Mouse (Mus musculus) midbrain, postnatal 0 days (tissue): ENCODE measurements around the gene 4930595D18Rik. TPM values are rescaled to one million over a fixed set of nuclear protein-coding genes. Genes with fewer than 3 reads are reported as not detected.
A peak's percentile ranks its signal among the peaks of the same experiment; 100 is the strongest.

Experiments
- ATAC-seq: fragments of 200-750 bp; cut with Nextera tagmentation; 2 replicates; pipeline ENCODE4 v1.8.0; 2017; ENCODE audit warnings: moderate number of reproducible peaks, mild to moderate bottlenecking, moderate TSS enrichment, moderate library complexity; ENCODE audit not compliant: low FRiP score
- DNase-seq: peaks from one replicate; pipeline ENCODE4 v3.0.0-alpha.2; 2015; ENCODE audit warnings: low spot score
- H3K27ac ChIP-seq: fragments of 300-500 bp; sonication (generic); 2 replicates; pipeline ENCODE4 v1.5.1; 2014; ENCODE audit warnings: low read depth, mild to moderate bottlenecking, low read length, mixed read lengths
- H3K27me3 ChIP-seq: fragments of 300-500 bp; sonication (generic); 2 replicates; pipeline ENCODE4 v1.6.1; 2014; ENCODE audit warnings: low read length, control low read depth, mixed read lengths; ENCODE audit not compliant: insufficient read depth
- H3K36me3 ChIP-seq: fragments of 300-500 bp; sonication (generic); 2 replicates; pipeline ENCODE4 v1.6.1; 2014; ENCODE audit warnings: low read length, control low read depth, mixed read lengths; ENCODE audit not compliant: insufficient read depth
- H3K4me1 ChIP-seq: fragments of 300-500 bp; sonication (generic); 2 replicates; pipeline ENCODE4 v1.6.1; 2014; ENCODE audit warnings: mild to moderate bottlenecking, control low read depth, antibody characterized with exemption, low read length, mixed read lengths; ENCODE audit not compliant: insufficient read depth
- H3K4me2 ChIP-seq: fragments of 300-500 bp; sonication (generic); 2 replicates; pipeline ENCODE4 v1.6.1; 2014; ENCODE audit warnings: low read depth, mild to moderate bottlenecking, low read length, mixed read lengths; ENCODE audit not compliant: poor library complexity, severe bottlenecking
- H3K4me3 ChIP-seq: fragments of 300-500 bp; sonication (generic); 2 replicates; pipeline ENCODE4 v1.5.1; 2014; ENCODE audit warnings: low read depth, mild to moderate bottlenecking, low read length, moderate library complexity
- H3K9ac ChIP-seq: fragments of 300-500 bp; sonication (generic); replicated peaks from 2 replicates; pipeline ENCODE4 v1.6.1; 2014; ENCODE audit warnings: mild to moderate bottlenecking, low read length, moderate library complexity, mixed read lengths; ENCODE audit not compliant: poor library complexity, severe bottlenecking
- H3K9me3 ChIP-seq: fragments of 300-500 bp; sonication (generic); 2 replicates; pipeline ENCODE4 v1.6.1; 2016; ENCODE audit warnings: low read length, control low read depth
- CTCF ChIP-seq: IDR thresholded peaks from 2 replicates; pipeline ENCODE4 v1.5.1; 2016; ENCODE audit warnings: antibody characterized with exemption, mild to moderate bottlenecking
- WGBS: fragments of 180-500 bp; shearing (Covaris S2); extraction: QIAGEN DNeasy Blood & Tissue Kit; methylation state at CpG from one replicate; pipeline ENCODE4 v1.1.7; 2014; 5-methylcytosine and 5-hydroxymethylcytosine counted together
- polyA plus RNA-seq: library from polyadenylated mRNA; unstranded; fragments of >200 nt; fragmentation: Nextera tagmentation; extraction: Ambion mirVana; gene quantifications from 2 replicates; pipeline ENCODE4 v1.2.1, GENCODE M21; 2015
- total RNA-seq: library from RNA; depleted of rRNA; stranded (reverse); fragments of >200 nt; gene quantifications from 2 replicates; pipeline ENCODE4 v1.2.3, GENCODE M21; 2014

4930595D18Rik gene
- total and polyA plus RNA-seq, 2 experiments from 2014 or later: 0.20 TPM; not detected in 1

GRCm38 (mm10) chr12:111218867-111219266, 34.6 kb upstream of the 4930595D18Rik start:
- H3K4me1 ChIP-seq: no peaks in the 10 kb centered on the region
- H3K4me3 ChIP-seq: no peak overlapping the region
- no peak overlapping the region for H3K4me2 ChIP-seq
- no peak overlapping the region for H3K27ac ChIP-seq
- DNase-seq: no peak
- peaks cover 12% of the 10 kb centered on the region for H3K36me3 ChIP-seq
- no peaks in the 10 kb centered on the region for H3K27me3 ChIP-seq
- WGBS: 95% methylated on average over 6 of the region's 6 CpGs
- no peak for TF ChIP-seq CTCF
- H3K9ac ChIP-seq: no peak overlapping the region
- no peak for ATAC-seq
- H3K9me3 ChIP-seq: no peaks in the 10 kb centered on the region

- no peak for ATAC-seq
- DNase-seq: no peak
- Histone ChIP-seq H3K4me3 (no peak overlapping the region), H3K4me2 (no peak overlapping the region), H3K27me3 (no peaks in the 10 kb centered on the region), H3K4me1 (no peaks in the 10 kb centered on the region), H3K36me3 (no peaks in the 10 kb centered on the region), H3K9ac (no peak overlapping the region), H3K9me3 (no peaks in the 10 kb centered on the region), H3K27ac (no peak overlapping the region)
- WGBS: 66% methylated on average over 5 of the region's 5 CpGs
- no peak for TF ChIP-seq CTCF
Measured at GRCm38 (mm10) chr12:111211729-111212128, 27.4 kb upstream of the 4930595D18Rik start.

- H3K27me3 ChIP-seq: no peaks in the 10 kb centered on the region
- ATAC-seq: no peak
- no peak overlapping the region for H3K4me2 ChIP-seq
- no peak overlapping the region for H3K4me3 ChIP-seq
- no peak for TF ChIP-seq CTCF
- DNase-seq: no peak
- H3K9me3 ChIP-seq: no peaks in the 10 kb centered on the region
- no peak overlapping the region for H3K27ac ChIP-seq
- H3K36me3 ChIP-seq: no peaks in the 10 kb centered on the region
- H3K9ac ChIP-seq: no peak overlapping the region
- WGBS: 78% methylated on average over 3 of the region's 3 CpGs
- peaks cover 11% of the 10 kb centered on the region for H3K4me1 ChIP-seq
Measured at GRCm38 (mm10) chr12:111207641-111208040, 23.4 kb upstream of the 4930595D18Rik start.

- no peak overlapping the region for H3K4me3 ChIP-seq
- DNase-seq (peak; percentile 63), ATAC-seq (no peak)
- H3K27ac ChIP-seq: peak overlapping the region; percentile 48
- H3K4me2 ChIP-seq: peak overlapping the region; percentile 29
- H3K9me3 ChIP-seq: no peaks in the 10 kb centered on the region
- no peaks in the 10 kb centered on the region for H3K27me3 ChIP-seq
- WGBS: 30% methylated on average over 3 of the region's 3 CpGs
- TF ChIP-seq CTCF: no peak
- no peak overlapping the region for H3K9ac ChIP-seq
- no peaks in the 10 kb centered on the region for H3K36me3 ChIP-seq
- H3K4me1 ChIP-seq: peaks cover 11% of the 10 kb centered on the region
Measured at GRCm38 (mm10) chr12:111203945-111204344, 19.7 kb upstream of the 4930595D18Rik start.

- no peak for ATAC-seq
- 39% methylated on average over 10 of the region's 10 CpGs for WGBS
- H3K27me3 ChIP-seq: no peaks in the 10 kb centered on the region
- peaks cover 11% of the 10 kb centered on the region for H3K4me1 ChIP-seq
- H3K36me3 ChIP-seq: no peaks in the 10 kb centered on the region
- H3K4me3 ChIP-seq: no peak overlapping the region
- H3K9me3 ChIP-seq: no peaks in the 10 kb centered on the region
- H3K27ac ChIP-seq: peak overlapping the region; percentile 34
- DNase-seq: peak; percentile 80
- no peak overlapping the region for H3K4me2 ChIP-seq
- H3K9ac ChIP-seq: no peak overlapping the region
- TF ChIP-seq CTCF: peak; percentile 56
Measured at GRCm38 (mm10) chr12:111203076-111203475, 18.8 kb upstream of the 4930595D18Rik start.

GRCm38 (mm10) chr12:111196548-111196947, 12.3 kb upstream of the 4930595D18Rik start:
- DNase-seq (no peak), ATAC-seq (no peak)
- Histone ChIP-seq H3K4me2 (no peak overlapping the region), H3K27me3 (no peaks in the 10 kb centered on the region), H3K27ac (no peak overlapping the region), H3K4me3 (no peak overlapping the region), H3K4me1 (peaks cover 7% of the 10 kb centered on the region; the same call in 1 of the 2 replicates), H3K36me3 (no peaks in the 10 kb centered on the region), H3K9me3 (no peaks in the 10 kb centered on the region), H3K9ac (no peak overlapping the region)
- 85% methylated on average over 4 of the region's 4 CpGs for WGBS
- TF ChIP-seq CTCF: no peak
